Mouse (Mus musculus) lung, postnatal 36 days (tissue): Measurements from ENCODE around the gene Mrpl54.

Source experiments
- DNase-seq: peaks from one replicate; pipeline ENCODE4 v3.0.0; 2022; ENCODE audit warnings: mixed read lengths

Gene Mrpl54

DNA sequence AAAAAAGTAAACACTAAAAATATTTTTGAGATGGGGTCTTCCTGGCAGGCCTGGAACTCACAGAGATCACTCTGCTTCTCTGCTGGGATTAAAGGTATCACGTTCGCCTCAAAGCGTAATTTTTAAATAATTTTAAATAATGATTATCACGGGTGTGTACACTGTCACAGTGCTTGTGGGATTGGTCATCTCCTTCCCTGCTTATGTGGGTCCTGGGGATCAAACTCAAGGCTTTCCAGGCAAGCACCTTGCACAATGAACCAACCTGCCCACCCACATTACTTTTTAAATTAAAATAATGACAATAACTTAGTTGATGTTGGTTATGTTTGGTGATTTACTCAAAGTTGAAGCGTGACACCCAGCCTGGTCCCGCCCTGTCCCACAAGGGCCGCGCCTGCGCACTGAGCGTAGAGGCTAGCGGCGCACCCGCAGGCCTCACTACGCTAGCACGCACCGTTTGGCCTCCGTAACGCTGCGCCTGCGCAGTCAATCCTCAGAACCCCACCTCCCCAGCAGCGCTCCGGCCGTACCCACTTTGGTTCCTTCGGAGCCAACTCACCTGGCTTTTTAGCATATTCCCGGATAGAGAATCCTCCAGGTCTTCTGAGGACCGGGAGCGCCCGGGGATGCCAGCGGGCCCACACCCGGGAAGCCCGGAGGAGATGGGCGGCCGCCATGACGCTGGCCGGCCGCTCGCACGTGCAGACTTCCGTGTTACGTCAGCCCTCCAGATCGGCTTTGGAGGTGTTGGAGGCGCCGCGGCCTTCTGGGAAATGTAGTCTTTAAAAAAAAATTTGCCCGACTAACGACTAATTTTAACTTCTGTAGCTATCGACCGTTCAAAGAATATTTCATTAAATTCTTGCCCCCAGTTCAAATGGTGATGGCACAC lies at the start of gene Mrpl54, which contains the start of gene Apba3:
Mrpl54 (minus strand) TSS at position 724 of the 895 bp plus-strand sequence.
Apba3 (plus strand) TSS at position 750 of the 895 bp plus-strand sequence.
- peak; percentile 97 for DNase-seq

DNA sequence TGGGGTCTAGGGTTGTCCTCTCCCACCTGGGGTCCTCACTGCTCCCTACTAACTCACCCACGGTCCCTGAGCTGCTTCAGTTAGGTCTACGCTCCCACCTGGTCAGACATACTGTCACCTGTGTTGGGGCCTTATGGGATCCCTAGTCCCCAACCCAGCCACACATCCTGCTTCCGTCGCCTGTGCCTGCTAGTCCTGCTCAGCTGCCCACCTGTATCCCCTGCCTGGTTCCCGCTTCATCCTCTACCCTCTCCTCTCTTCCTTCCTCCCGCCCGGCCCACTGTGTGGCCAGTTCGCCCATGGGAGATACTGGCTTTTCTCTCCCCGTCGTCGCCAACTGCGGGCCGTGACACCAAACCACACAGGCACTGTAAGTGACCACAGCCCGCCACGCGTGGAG lies 48.9 kb upstream of the Mrpl54 start:
- no peak for DNase-seq

- no peak for DNase-seq
These were observed 47.5 kb upstream of the Mrpl54 start for GRCm38 (mm10) chr10:81314201-81314600.

- no peak for DNase-seq
These were observed 46.8 kb upstream of the Mrpl54 start for GRCm38 (mm10) chr10:81313581-81313980.

GRCm38 (mm10) chr10:81309571-81309970 lies 42.8 kb upstream of the Mrpl54 start:
- no peak for DNase-seq

- DNase-seq, result no peak
These were observed 40.3 kb upstream of the Mrpl54 start for GRCm38 (mm10) chr10:81306837-81307682.

DNA sequence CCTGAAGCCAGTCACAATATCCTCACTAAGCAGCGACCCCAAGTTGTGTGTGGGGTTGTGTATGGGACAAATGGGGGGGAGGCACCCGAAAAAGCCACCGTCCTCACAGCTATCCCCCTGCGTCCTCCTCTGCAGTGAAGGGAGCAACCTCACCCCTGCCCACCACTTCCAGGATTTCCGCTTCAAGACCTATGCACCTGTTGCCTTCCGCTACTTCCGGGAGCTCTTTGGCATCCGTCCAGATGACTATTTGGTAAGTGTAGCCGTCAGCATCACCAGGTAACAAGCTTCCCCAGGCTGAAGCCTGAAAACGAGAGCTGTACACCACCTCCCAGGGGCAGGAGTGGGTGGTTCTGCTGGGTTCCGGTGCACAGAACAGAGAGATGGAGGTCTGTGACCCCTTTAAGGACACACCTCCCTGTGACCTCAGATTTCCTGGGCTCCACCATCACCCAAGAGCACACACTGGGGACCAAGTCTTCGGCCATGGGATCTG lies 39.5 kb upstream of the Mrpl54 start:
- DNase-seq, result no peak

DNA sequence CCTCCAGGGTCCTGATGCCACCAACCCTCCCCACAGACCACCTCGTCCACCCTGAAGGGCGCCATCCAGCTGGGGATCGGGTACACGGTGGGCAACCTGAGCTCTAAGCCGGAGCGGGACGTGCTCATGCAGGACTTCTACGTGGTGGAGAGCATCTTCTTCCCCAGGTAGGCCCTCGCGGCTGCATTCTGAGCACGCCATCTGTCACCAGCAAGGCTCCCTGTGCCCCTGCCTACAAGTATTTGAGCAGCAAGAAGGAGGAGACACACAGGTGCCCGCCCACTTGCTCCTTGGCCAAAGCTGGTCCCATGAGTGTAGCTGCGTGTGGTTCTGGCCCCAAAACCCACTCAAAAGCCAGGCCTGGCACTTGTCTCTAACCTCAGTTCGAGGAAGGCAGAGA lies 38.9 kb upstream of the Mrpl54 start:
- DNase-seq, result no peak

DNA sequence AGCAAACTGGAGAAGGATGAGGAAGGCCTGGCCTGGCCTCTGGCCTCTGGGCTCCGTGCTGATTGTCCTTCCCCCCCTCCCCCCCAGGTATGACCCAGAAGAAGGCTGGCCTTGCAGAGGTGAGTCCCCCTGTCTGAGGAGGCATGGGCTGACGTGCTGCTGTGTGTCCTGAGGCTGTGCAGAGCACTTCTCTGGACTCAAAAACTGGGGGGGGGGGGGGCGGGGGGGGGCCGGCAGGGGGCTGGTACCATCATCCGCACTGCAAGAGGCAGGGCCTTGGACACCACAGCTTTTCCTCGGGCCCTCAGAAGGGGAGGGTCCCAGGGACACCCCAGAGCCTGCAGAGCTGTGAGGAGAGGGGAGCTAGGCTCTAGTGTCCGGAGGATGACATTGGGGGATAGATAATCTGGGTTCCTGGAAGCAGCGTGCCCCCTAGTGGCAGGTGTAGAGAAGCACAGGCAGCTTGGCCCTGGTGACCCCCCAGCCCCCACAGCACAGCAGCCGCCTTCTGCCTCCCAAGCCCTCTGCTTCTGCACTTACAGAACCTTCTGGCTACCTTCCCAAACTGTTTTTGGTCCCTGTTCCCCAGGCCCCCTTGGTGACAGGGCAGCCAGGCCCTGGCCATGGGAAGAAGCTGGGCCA lies 38.0 kb upstream of the Mrpl54 start:
- DNase-seq, result peak; percentile 67

GRCm38 (mm10) chr10:81303761-81304160 lies 37.0 kb upstream of the Mrpl54 start:
- no peak for DNase-seq

DNA sequence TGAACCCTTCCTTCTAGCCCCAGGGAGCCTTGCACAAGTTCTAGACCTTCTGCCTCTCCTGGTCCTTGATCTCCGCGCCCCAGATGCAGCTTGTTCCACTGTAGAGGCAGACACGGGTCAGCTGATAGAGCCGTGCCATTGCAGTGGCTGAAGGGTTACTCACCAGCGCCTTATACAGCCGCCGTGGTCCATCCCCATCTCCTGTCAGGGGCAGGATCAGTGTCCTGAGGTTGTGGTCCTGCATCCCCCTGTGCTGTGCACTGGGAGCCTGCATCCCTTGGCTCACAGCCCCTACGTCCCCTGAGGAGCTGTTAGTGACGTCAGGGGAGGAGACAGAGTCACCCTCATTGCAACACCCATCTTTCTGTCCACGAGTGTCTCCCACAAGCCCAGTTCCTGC lies 36.5 kb upstream of the Mrpl54 start:
- no peak for DNase-seq

DNA sequence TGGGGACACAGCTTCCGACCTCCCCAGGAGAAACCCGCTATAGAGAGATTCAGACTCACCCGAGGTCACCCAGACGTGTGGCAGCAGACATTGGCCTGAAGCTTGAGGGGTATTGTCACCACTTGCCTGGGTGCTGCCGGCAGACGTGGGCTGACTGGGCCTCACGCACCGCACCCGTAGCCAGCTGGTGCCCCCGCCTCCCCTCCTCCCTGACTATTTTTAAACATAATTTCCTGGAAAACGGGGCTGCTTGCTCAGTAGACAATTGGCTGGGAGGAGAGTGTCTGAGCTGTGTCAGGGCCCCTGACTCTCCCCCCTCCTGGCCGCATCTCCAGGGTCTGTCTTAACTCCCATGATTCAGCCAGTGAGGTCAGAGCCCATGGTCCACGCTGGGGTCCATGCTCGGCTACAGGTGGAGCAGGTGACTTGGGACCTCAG lies 36.1 kb upstream of the Mrpl54 start:
- DNase-seq, result no peak

GRCm38 (mm10) chr10:81302288-81302687 lies 35.6 kb upstream of the Mrpl54 start:
- no peak for DNase-seq

DNA sequence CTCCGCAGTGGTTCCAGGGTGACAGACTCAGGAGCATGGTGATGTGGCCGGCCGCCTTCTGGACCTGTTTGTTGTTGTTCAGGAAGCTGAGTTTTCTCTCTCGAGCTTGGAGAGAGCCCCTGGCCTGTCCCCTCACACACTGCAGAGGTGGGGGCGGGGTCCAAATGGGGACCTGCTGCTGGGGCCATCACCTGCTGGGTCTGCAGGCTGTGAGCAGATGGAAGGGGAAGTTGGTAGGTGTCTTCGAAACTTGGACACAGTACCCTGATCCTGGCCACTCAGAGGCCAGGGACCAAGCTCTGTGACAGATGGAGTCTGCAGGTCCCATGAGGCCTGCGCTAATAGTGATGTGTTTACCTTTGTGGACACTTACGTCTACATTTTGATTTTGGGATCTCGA lies 34.6 kb upstream of the Mrpl54 start:
- DNase-seq, result no peak

- DNase-seq, result no peak
These were observed 33.7 kb upstream of the Mrpl54 start for GRCm38 (mm10) chr10:81300352-81300907.

DNA sequence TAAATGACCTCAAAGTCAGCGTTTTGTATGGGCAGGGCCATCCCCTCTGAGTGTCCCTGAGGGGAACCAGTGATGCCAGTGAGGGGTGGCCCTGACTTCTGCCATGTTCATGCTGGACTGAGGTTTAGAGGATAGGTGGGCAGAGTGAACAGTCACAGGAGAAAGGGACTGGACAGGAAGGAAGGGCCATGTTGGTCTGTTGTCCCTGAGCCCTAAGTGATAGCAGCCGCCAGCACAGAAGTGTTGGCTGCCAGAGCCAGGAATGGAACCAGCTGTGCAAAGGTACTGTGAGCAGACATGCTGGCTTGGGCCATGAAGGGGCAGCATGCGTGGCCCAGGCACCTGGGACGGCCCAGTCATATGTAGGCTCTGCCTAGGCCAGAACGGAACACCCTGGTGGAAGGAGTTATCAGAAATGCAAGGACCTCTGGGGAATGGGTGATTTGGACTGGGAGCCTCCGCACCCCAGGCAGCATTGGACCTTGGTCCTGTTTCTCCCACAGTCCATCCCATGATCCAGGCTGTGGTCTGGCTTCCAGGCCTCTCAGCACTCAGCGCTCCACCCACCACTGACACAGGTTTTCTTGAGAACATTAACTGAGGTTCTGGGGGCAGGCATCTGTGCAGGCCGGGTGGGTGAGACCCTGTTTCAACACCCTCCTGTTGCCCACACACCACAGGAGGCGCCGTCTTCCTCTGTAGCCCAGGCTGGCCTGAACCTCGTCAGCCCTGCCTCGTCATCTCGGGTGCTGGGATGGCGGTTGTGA lies 33.0 kb upstream of the Mrpl54 start:
- DNase-seq, result no peak

DNA sequence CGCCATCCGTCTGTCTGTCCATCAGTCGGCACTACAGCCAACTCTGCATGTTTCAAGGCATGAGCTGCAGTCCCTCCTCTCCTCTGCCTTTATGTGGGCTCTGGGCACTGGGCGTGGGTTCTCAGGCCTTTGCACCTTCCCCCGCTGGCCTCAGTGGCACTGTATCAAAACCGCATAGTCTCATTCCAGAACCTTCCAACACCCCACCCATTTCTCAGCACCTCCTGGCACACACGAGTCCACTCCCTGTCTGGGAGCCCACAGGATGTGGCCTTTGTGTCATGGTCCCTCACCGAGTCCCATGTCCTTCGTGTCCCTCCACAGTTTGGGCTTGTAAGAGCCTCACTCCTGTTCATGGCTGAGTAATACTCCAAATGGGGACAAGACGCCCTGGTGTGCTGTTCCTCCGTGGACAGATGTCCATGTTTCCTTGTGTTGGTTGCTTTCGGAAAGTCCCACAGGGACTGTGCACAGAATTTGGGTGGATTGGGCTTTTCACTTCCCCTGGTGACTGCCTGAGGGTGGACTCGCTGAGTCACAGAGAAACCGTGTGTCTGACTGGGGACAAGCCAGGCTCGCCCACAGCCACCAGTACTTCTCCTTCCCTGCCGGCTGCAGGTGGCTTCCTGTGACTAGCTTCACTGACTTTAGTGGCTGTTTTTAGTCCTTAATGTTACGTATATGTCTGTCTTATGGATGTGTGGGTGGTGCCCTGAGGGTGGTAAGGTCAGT lies 31.8 kb upstream of the Mrpl54 start:
- DNase-seq, result peak; percentile 69

DNA sequence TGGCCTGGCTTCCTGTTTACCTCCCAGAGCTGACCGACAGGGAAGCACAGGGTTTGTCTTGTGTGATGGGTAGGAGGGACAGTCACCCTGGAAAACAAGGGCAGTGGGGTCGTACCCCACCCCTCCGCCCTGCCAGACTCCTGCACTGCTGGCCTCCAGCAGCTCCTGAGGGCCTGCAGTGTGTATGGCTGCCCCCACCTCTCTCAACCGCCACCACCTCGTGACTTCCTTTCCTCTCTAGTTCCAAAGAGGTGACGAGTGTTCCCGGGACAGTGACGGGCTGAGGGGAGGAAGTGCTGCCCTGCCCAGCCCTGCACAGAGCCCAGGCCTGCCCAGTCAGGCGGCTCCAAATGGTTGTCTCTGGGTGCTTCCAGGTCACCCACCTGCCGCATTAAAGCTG lies 31.1 kb upstream of the Mrpl54 start:
- peak; percentile 87 for DNase-seq

DNA sequence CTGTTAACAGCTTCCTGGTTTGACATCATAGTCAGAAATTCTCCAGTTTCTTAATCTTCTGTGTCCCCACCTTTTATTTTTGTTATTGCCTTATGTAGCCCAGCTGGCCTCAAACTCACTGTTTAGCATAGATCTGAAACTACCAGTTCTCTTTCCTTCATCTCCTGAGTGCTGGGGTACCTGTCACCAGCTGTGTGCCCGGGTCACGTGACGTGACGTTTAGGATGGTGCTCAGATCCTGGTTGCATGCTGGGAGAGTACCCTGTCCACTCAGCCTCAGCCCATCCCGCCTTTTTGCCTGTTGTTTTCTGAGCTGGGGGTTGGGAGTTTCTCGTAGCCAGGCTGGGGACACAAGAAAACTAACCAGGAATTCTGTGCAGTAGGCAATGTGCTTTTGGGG lies 30.5 kb upstream of the Mrpl54 start:
- DNase-seq, result no peak

DNA sequence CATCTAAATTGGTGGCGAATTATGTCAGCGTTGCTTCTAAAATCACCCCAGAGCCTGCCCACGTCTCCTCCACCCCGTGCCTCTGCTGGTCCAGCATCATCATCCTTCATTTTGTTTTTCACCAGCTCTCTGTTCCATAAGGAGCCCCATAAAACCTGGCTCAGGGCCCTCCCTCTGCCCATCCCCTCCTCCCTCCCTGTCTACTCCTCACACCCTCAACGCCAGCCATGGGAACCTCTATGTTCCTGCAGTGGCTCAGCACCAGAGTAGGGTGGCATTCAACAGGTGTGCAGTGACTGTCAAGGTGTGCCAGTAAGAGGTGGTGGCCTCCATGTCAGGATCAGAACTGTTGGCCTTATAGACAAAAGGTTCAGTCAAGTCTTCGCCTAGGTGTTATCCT lies 28.5 kb upstream of the Mrpl54 start:
- no peak for DNase-seq

DNA sequence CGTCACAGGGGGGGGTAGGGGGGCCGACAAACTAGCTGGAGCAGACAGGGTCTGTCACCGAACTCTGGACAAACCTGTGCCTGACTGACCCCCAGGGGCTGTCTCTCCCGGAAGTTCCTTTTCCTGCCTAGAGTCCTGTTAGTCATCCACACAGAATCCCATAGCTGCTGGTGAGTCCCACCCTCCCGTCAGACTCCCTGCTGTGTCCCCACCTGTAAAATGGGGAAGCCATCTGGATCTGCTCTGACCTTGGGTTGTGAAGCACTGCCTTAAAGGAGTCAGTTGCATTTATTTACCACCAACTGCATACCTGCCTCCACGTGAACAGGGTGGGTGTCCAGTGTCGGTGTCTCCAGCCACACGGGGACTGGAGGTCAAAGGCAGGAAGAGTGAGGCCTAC lies 27.7 kb upstream of the Mrpl54 start:
- DNase-seq, result no peak
